Mouse (Mus musculus) forebrain, postnatal 0 days (tissue): ENCODE data around the gene Mocs3. TPM values are rescaled to one million over a fixed set of nuclear protein-coding genes. Genes with fewer than 3 reads are reported as not detected.
A peak's percentile ranks its signal among the peaks of the same experiment; 100 is the strongest.

Experiments
- ATAC-seq: fragments of 200-750 bp; cut with Nextera tagmentation; 2 replicates; pipeline ENCODE4 v1.8.0; 2017; ENCODE audit warnings: mild to moderate bottlenecking, moderate library complexity
- DNase-seq: peaks from one replicate; pipeline ENCODE4 v3.0.0-alpha.2; 2015
- H3K27ac ChIP-seq: fragments of 300-500 bp; sonication (generic); 2 replicates; pipeline ENCODE4 v1.5.1; 2014; ENCODE audit warnings: low read depth, mild to moderate bottlenecking, antibody characterized with exemption, low read length, moderate library complexity, mixed read lengths
- H3K27me3 ChIP-seq: fragments of 300-500 bp; sonication (generic); 2 replicates; pipeline ENCODE4 v1.6.1; 2014; ENCODE audit warnings: mild to moderate bottlenecking, low read length, mixed read lengths; ENCODE audit not compliant: insufficient read depth
- H3K36me3 ChIP-seq: fragments of 300-500 bp; sonication (generic); 2 replicates; pipeline ENCODE4 v1.6.1; 2014; ENCODE audit warnings: mild to moderate bottlenecking, moderate library complexity; ENCODE audit not compliant: insufficient read depth
- H3K4me1 ChIP-seq: fragments of 300-500 bp; sonication (generic); 2 replicates; pipeline ENCODE4 v1.6.1; 2014; ENCODE audit warnings: antibody characterized with exemption; ENCODE audit not compliant: insufficient read depth
- H3K4me2 ChIP-seq: fragments of 300-500 bp; sonication (generic); 2 replicates; pipeline ENCODE4 v1.6.1; 2014; ENCODE audit warnings: low read depth, mild to moderate bottlenecking, moderate library complexity
- H3K4me3 ChIP-seq: fragments of 300-500 bp; sonication (generic); 2 replicates; pipeline ENCODE4 v1.5.1; 2014; ENCODE audit warnings: low read depth, low read length, mixed read lengths
- H3K9ac ChIP-seq: fragments of 300-500 bp; sonication (generic); 2 replicates; pipeline ENCODE4 v1.6.1; 2014; ENCODE audit warnings: mild to moderate bottlenecking
- H3K9me3 ChIP-seq: fragments of 300-500 bp; sonication (generic); 2 replicates; pipeline ENCODE4 v1.6.1; 2016; ENCODE audit warnings: low read length
- CTCF ChIP-seq: sonication (generic); IDR thresholded peaks from 2 replicates; pipeline ENCODE4 v1.5.1; 2016; ENCODE audit warnings: antibody characterized with exemption, control low read depth, low read depth
- WGBS: fragments of 180-500 bp; shearing (Covaris S2); extraction: QIAGEN DNeasy Blood & Tissue Kit; methylation state at CpG from one replicate; pipeline ENCODE4 v1.1.7; 2014; 5-methylcytosine and 5-hydroxymethylcytosine counted together
- polyA plus RNA-seq: library from polyadenylated mRNA; unstranded; fragments of >200 nt; fragmentation: Nextera tagmentation; extraction: Ambion mirVana; gene quantifications from 2 replicates; pipeline ENCODE4 v1.2.1, GENCODE M21; 2015
- total RNA-seq: library from RNA; depleted of rRNA; stranded (reverse); fragments of >200 nt; gene quantifications from 2 replicates; pipeline ENCODE4 v1.2.3, GENCODE M21; 2014

The Mocs3 gene
- total and polyA plus RNA-seq, 2 experiments from 2014 or later = 9.9 to 23.1 TPM

DNA sequence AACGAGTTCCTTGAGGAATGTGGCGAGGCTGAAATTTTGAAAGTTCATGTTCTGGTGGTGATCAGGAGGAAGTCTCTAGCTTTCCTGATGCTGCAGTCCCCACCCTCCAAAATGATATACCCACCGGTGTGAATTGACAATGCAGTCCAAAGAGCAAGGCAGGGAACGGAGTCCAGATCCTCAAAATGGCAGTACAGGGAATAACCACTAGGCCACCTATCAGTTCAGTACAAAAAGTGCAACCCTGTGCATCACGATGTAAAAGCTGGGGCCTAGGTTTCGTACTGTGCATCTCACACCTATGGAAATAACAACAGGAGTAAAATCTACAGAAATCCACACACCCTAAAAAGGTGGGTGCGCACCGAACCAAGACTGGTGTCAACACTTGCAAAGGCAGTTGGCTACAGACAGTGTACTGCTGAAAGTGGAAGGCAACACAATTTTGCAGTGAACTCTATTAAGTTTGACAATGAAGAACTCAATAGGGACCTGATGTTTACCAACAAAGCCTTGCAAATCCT lies 25.9 kb upstream of the Mocs3 start:
- no peak for ATAC-seq
- 81% methylated on average over 8 of the region's 8 CpGs for WGBS
- no peaks in the 10 kb centered on the region for H3K27me3 ChIP-seq
- H3K36me3 ChIP-seq = peaks cover 10% of the 10 kb centered on the region
- no peak for DNase-seq
- H3K9ac ChIP-seq = no peak overlapping the region
- H3K4me2 ChIP-seq = peak overlapping the region; percentile 71
- H3K9me3 ChIP-seq = no peaks in the 10 kb centered on the region
- H3K4me3 ChIP-seq = peak overlapping the region; percentile 99
- 0 out of 2 replicates have a peak, but pooled peaks have one; percentile 20 for TF ChIP-seq CTCF
- H3K4me1 ChIP-seq = peaks cover 11% of the 10 kb centered on the region
- H3K27ac ChIP-seq = no peak overlapping the region

DNA sequence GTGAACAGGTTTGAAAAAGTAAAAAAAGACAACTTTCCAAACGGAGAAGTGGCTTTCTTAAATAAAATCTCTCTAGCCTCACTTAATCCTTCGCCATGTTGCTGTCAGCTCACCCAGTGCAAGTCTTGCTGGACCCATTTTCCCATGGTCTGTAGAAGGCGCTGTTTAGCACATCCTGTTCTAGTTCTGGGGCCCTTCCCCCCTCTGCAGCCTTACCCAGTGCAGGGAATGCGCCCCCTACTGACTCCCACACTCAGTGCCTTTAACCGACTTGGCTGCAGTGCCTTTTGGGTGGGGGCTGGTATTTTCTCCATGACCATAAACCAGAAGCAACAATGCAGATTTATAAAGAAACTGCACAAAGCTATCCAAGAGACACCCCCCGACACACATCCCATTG lies 25.2 kb upstream of the Mocs3 start:
- Histone ChIP-seq H3K27ac (peak overlapping the region; percentile 99), H3K27me3 (no peaks in the 10 kb centered on the region), H3K9ac (peak overlapping the region; percentile 100), H3K4me1 (peaks cover 9% of the 10 kb centered on the region), H3K4me3 (peak overlapping the region; percentile 99), H3K36me3 (peaks cover 13% of the 10 kb centered on the region), H3K9me3 (no peaks in the 10 kb centered on the region), H3K4me2 (peak overlapping the region; percentile 71)
- 3% methylated on average over 6 of the region's 6 CpGs for WGBS
- TF ChIP-seq CTCF = peak; percentile 99
- DNase-seq = peak; percentile 94
- peak; percentile 64 for ATAC-seq

DNA sequence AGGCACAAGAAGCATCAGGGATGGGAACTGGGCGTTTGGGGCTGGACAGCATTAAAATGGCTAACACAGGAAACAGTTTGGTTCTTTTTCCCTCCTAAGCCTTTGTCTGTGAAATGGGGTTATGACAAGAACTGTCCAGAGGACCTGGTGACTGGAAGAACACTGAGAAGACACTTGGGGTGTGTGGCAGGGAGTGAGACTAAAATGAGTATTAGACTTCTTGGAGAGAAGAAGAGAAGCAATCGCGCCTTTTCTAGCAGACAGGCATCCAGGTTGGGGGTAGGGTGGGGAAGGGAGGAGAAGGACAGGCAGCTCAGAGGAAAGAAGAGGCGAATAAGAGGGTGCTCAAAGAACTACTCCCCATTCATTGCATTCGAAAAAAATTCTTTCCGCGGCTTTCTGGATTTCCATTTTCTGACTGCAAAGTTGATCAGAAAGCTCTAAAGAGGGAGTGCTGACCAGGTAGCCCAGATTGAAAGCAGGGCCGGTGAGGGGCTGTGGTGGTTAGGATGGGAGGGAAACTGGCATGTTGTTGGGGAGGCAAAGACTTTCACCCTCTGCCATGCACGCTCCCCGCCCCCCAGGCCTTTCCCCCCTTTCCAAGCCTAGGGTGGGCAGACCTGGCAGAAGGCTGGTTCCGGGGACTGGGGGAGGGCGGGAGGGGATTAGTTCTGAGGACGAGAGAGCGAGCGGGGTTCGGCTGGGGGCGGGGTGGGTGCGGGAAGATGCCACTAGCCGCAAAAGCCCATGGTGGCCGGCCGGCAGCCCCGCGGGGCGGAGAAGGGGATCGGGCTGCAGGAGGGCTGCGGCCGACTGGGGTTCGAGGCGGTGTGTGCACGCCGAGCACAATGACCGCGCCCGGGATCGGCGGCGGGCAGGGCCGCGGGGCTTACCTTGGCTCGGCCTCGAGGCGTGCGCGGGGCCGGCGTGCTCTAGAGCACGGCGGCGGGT lies 24.5 kb upstream of the Mocs3 start:
- Histone ChIP-seq H3K4me2 (peak overlapping the region; percentile 71), H3K9me3 (no peaks in the 10 kb centered on the region), H3K27ac (peak overlapping the region; percentile 99), H3K9ac (peak overlapping the region; percentile 100), H3K4me3 (peak overlapping the region; percentile 99), H3K36me3 (peaks cover 20% of the 10 kb centered on the region), H3K4me1 (peaks cover 9% of the 10 kb centered on the region), H3K27me3 (no peaks in the 10 kb centered on the region)
- no peak for TF ChIP-seq CTCF
- DNase-seq = peak; percentile 43
- ATAC-seq = peak; percentile 8
- under 1% methylated on average over 45 of the region's 49 CpGs for WGBS

DNA sequence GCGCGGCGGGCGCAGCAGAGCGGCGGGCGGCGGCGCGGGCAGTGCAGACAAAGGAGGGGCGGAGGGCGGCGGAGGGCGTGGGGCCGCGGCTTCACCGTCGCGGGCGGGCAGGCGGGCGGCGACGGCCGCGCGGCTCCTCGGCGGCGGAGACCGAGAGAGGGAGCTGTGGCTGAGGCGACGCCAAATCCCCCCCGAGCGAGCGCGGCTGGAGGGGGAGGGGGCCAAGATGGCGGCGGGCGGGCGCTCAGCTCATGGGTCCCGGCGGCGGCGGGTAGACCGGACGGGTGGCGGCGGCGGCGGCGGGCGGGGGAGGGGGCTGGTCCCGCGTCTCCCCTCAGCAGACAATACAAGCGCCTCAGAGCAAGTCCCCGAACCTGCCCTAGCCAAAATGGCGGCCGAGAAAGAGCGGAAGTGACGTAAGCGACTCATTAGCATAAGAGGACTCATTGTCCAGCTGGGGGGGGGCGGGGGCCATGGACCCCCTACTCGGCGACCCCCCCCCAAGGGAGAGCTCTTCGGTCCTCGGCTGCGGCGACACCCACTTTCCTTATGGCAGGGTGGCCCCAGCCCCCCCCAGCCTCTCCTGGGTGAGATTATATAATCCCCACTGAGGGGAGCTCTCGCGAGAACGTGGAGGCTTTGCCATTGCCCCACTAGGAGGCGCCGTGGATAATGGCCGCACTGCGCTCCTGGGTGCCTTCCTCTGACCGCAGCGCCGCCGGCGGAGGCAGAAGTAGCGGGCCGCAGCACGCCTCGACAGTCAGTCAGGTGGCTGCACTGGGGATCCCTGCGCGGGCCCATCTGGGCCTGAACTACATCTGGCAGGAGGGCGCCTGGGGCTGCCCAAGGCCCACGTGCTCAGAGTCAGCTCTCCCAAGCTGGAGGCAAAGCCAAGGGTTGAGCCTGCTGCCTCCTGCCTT lies 23.4 kb upstream of the Mocs3 start, which contains the start of gene Adnp:
Gene Adnp, minus strand, starts transcription at position 388 of the 920 bp plus-strand sequence.
- Histone ChIP-seq H3K9ac (peak within 1 kb of the TSS; percentile 100), H3K27me3 (no peaks in the 10 kb centered on the region), H3K4me2 (peak within 1 kb of the TSS; percentile 71), H3K36me3 (peaks cover 27% of the 10 kb centered on the region), H3K27ac (peak within 1 kb of the TSS; percentile 99), H3K4me3 (peak within 1 kb of the TSS; percentile 99), H3K4me1 (peaks cover 9% of the 10 kb centered on the region), H3K9me3 (no peaks in the 10 kb centered on the region)
- peak; percentile 91 for ATAC-seq
- WGBS = 0% methylated on average over 47 of the region's 89 CpGs
- TF ChIP-seq CTCF = peak; percentile 94
- DNase-seq = peak; percentile 97

DNA sequence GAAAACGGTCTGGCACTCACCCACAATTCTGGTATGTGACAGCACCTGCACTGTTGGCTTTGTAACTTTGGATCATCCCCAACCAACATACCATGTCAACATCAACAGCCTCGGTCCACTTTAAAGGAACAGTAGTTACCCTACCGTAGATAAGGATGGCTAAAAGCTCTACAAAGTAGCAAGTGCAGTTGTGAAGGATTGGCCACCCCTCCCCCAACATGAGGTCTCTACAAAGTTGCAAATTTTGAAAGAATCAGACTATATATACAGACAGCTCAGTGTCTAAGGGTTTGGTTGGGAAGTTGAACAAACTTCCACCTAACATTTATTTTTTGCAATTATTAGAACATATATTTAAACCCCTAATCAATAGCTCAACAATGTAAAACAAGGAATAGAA lies 22.5 kb upstream of the Mocs3 start:
- Histone ChIP-seq H3K27ac (peak overlapping the region; percentile 99), H3K4me2 (no peak overlapping the region), H3K4me1 (peaks cover 9% of the 10 kb centered on the region), H3K27me3 (no peaks in the 10 kb centered on the region), H3K9ac (no peak overlapping the region), H3K4me3 (no peak overlapping the region; the same call in 1 of the 2 replicates), H3K36me3 (peaks cover 34% of the 10 kb centered on the region), H3K9me3 (no peaks in the 10 kb centered on the region)
- DNase-seq = no peak
- 98% methylated on average over 3 of the region's 3 CpGs for WGBS
- TF ChIP-seq CTCF = no peak
- ATAC-seq = no peak

DNA sequence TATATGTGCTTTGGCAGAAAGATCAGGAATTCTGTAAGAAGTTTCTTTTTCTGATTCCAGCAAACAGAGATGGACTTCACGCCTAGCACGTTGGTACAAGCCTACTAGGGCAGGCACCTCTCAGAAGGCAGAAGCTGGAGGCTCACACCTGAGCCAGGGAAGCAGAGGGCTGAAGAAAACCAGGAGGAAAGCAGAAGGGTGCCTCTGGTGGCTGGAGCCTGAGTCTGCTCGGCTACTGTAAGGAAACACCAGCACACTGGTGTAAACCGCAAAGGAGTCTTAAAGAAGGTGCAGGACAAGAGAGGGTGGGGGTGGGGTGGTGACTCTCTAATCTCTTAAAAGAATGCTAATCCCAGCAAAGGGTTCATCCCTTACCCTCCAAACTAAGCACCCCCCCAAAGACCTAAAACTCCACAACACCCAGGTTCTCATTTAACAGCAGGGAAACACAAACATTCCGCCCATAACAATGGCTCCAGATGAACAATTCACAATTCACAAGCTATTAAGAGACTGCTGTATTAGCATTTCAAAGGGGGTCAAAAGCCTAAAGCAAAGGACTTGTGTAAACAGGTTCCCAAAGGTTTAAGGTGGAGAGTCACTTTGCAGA lies 16.5 kb upstream of the Mocs3 start:
- Histone ChIP-seq H3K27me3 (no peaks in the 10 kb centered on the region), H3K36me3 (peaks cover 75% of the 10 kb centered on the region), H3K9me3 (no peaks in the 10 kb centered on the region), H3K9ac (no peak overlapping the region), H3K4me3 (no peak overlapping the region), H3K4me2 (no peak overlapping the region), H3K4me1 (no peaks in the 10 kb centered on the region), H3K27ac (no peak overlapping the region)
- no peak for DNase-seq
- no peak for ATAC-seq
- TF ChIP-seq CTCF = peak; percentile 33
- 45% methylated on average over 5 of the region's 5 CpGs for WGBS
